Mouse (Mus musculus) heart, postnatal 0 days (tissue): Measurements from ENCODE around the gene Pigl. TPM values are rescaled to one million over a fixed set of nuclear protein-coding genes. Genes with fewer than 3 reads are reported as not detected.
A peak's percentile ranks its signal among the peaks of the same experiment; 100 is the strongest.

Experiments
- ATAC-seq: fragments of 200-750 bp; cut with Nextera tagmentation; 2 replicates; pipeline ENCODE4 v1.8.0; 2017; ENCODE audit warnings: low read depth, moderate number of reproducible peaks, moderate library complexity; ENCODE audit not compliant: insufficient read depth
- DNase-seq: peaks from one replicate; pipeline ENCODE4 v3.0.0-alpha.2; 2016; ENCODE audit warnings: low spot score
- H3K27ac ChIP-seq: fragments of 300-500 bp; sonication (generic); 2 replicates; pipeline ENCODE4 v1.5.1; 2014; ENCODE audit warnings: low read depth, mild to moderate bottlenecking
- H3K27me3 ChIP-seq: fragments of 300-500 bp; sonication (generic); 2 replicates; pipeline ENCODE4 v1.6.1; 2014; ENCODE audit warnings: low read length, mixed read lengths; ENCODE audit not compliant: control insufficient read depth, insufficient read depth
- H3K36me3 ChIP-seq: fragments of 300-500 bp; sonication (generic); replicated peaks from 2 replicates; pipeline ENCODE4 v1.6.1; 2014; ENCODE audit warnings: low read length, mixed read lengths; ENCODE audit not compliant: control insufficient read depth, insufficient read depth
- H3K4me1 ChIP-seq: fragments of 300-500 bp; sonication (generic); 2 replicates; pipeline ENCODE4 v1.6.1; 2014; ENCODE audit warnings: antibody characterized with exemption; ENCODE audit not compliant: control insufficient read depth, insufficient read depth
- H3K4me2 ChIP-seq: fragments of 300-500 bp; sonication (generic); 2 replicates; pipeline ENCODE4 v1.6.1; 2014; ENCODE audit warnings: low read depth, mild to moderate bottlenecking, low read length, moderate library complexity
- H3K4me3 ChIP-seq: fragments of 300-500 bp; sonication (generic); 2 replicates; pipeline ENCODE4 v1.5.1; 2014; ENCODE audit warnings: low read depth, low read length
- H3K9ac ChIP-seq: fragments of 300-500 bp; sonication (generic); replicated peaks from 2 replicates; pipeline ENCODE4 v1.6.1; 2014; ENCODE audit warnings: low read depth, low read length, mixed read lengths
- H3K9me3 ChIP-seq: fragments of 300-500 bp; sonication (generic); replicated peaks from 2 replicates; pipeline ENCODE4 v1.6.1; 2016; ENCODE audit warnings: low read length; ENCODE audit not compliant: control insufficient read depth
- CTCF ChIP-seq: IDR thresholded peaks from 2 replicates; pipeline ENCODE4 v1.5.1; 2016; ENCODE audit warnings: antibody characterized with exemption, control low read depth, low read depth
- EP300 ChIP-seq: IDR thresholded peaks from 2 replicates; pipeline ENCODE4 v1.6.1; 2016; ENCODE audit warnings: antibody characterized with exemption, low read depth
- WGBS: fragments of 180-500 bp; shearing (Covaris S2); extraction: QIAGEN DNeasy Blood & Tissue Kit; methylation state at CpG from one replicate; pipeline ENCODE4 v1.1.7; 2014; 5-methylcytosine and 5-hydroxymethylcytosine counted together
- polyA plus RNA-seq: library from polyadenylated mRNA; unstranded; fragments of >200 nt; fragmentation: Nextera tagmentation; extraction: Ambion mirVana; gene quantifications from 2 replicates; pipeline ENCODE4 v1.2.1, GENCODE M21; 2015
- total RNA-seq: library from RNA; depleted of rRNA; stranded (reverse); fragments of >200 nt; gene quantifications from 2 replicates; pipeline ENCODE4 v1.2.3, GENCODE M21; 2014; ENCODE audit warnings: low replicate concordance

Gene Pigl
- total and polyA plus RNA-seq, 2 experiments from 2014 or later = 4.3 to 5.5 TPM

DNA sequence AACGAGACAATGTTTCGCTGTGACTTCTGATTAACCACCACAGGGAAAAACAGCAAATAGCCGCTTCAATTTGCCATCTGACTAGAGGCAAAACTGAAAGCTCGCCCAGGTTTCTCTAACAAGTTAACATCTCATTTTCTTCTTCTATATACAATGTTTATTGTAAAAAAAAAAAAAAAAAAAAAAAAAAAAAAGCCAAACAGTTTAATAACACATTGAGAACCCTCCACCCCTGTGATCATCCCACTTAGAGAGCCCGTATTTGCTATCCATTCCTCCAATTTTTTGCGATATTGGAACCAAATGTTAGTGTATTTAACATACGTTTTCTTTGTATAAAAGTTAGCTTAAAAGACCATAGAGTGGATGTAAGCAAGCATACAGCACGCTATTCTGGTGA, 78.8 kb downstream of the Pigl start:
- Histone ChIP-seq H3K9ac (no peak overlapping the region), H3K27ac (no peak overlapping the region), H3K4me3 (no peak overlapping the region), H3K27me3 (no peaks in the 10 kb centered on the region), H3K4me2 (peak overlapping the region; percentile 90; the same call in 1 of the 2 replicates), H3K36me3 (no peaks in the 10 kb centered on the region), H3K9me3 (no peaks in the 10 kb centered on the region), H3K4me1 (peaks cover 9% of the 10 kb centered on the region; the same call in 1 of the 2 replicates)
- no peak for DNase-seq
- WGBS = 92% methylated on average over 8 of the region's 8 CpGs
- TF ChIP-seq CTCF = no peak
- TF ChIP-seq EP300 = no peak
- no peak for ATAC-seq

DNA sequence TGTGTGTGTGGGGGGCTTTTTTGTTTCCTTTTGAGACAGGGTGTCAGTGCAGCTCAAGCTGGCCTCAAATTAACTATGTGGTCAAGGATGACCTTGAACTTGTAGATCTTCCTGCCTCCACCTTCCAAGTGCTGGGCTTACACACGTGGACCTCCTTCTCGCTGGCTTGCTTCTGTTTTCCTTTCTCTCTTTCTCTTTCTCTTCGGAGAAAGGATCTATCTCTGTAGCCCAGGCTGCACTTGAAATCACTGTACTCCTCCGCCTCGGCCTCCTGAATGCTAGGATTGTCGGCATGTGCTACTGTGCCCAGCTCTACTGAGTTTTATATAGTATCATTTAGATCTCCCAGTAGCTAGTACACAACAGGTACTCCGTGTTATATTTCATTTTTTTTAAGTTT, 79.3 kb downstream of the Pigl start:
- Histone ChIP-seq H3K9ac (no peak overlapping the region), H3K4me2 (peak overlapping the region; percentile 90; the same call in 1 of the 2 replicates), H3K27me3 (no peaks in the 10 kb centered on the region), H3K36me3 (no peaks in the 10 kb centered on the region), H3K4me1 (peaks cover 9% of the 10 kb centered on the region; the same call in 1 of the 2 replicates), H3K4me3 (0 out of 2 replicates have a peak overlapping the region, but pooled peaks have one; percentile 85), H3K9me3 (no peaks in the 10 kb centered on the region), H3K27ac (no peak overlapping the region)
- no peak for ATAC-seq
- TF ChIP-seq EP300 = no peak
- no peak for TF ChIP-seq CTCF
- WGBS = 50% methylated on average over 7 of the region's 7 CpGs
- peak; percentile 10 for DNase-seq

DNA sequence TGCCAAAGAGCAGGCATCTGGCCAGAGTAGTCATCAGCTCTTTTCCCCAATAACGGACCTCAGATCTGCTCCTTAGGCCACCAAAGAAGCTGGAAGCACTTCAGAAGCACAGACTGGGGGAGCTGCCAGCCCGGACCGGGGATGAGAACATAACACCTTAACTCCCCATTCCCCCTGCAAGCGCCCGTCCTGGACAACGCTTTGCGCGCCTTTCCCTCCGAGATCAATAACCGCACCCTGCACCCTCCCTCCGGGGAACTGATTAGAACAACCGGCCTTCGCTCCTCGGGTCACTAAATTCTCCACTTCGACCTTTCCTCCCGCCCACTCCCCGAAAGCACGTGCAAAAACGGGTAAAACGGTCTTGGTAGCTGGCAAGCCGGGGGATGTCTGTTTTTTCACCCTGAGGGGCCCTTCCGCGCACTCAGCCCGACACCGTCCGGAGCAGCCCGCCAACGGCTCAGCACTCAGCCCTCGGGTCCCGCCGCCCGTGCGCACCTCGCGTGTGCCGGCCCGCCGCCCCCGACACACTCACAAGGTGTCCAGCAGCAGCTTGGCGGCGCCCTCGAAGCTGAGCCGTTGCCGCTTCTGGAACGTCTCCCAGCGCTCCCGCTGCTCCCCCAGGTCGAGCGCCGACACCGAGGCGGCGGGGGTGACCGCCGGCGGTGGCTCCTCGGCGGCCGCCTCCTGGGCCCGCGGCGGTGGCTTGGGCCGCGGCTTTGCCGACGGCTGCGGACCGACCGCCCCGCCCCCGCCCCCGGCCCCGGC, 80.2 kb downstream of the Pigl start:
- peaks cover 9% of the 10 kb centered on the region; the same call in 1 of the 2 replicates for H3K4me1 ChIP-seq
- no peaks in the 10 kb centered on the region for H3K36me3 ChIP-seq
- peak overlapping the region; percentile 90 for H3K9ac ChIP-seq
- no peaks in the 10 kb centered on the region for H3K9me3 ChIP-seq
- WGBS = under 1% methylated on average over 73 of the region's 73 CpGs
- peak overlapping the region; percentile 90 for H3K4me2 ChIP-seq
- H3K27me3 ChIP-seq = no peaks in the 10 kb centered on the region
- peak; percentile 36 for DNase-seq
- H3K4me3 ChIP-seq = peak overlapping the region; percentile 85
- TF ChIP-seq EP300 (no peak), CTCF (no peak)
- H3K27ac ChIP-seq = peak overlapping the region; percentile 72
- peak; percentile 84 for ATAC-seq

DNA sequence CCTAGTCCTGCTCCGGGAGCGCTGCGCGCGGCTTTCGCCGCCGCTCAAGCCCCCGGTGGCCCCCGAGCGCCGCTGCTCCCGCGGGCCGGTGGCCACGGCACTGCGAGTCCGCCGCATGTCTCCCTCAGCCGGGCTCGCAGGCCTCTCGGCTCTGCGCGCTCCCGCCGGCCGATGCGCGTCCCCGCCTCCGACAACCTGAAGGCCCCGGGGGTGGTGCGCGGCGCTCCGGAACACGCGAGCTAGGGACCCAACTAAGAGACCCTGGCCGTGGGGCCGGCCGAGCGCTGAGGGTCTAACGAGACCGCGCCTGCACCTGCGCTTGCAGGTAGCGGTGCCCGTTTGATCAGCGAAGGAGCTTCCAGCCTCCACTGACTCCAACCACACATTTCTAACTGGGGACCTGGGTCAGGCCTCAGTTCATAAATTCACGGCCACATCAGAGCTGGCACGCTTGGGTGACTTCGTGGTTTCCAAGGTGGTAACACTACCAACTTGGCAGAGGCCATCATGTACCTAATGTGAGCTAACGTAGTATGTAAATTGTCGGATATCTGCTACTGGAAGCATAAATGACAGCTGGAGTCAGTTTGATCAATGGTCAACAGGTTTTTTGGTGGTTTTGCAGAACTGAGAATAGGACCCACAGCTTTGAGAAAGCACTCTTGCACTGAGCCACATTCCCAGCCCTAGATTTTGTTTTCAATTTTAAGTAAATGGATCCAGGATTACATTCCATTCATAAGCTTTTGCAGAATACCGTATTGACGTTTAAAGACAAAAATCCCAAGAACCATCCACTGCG, 81.0 kb downstream of the Pigl start, which contains the start of gene Cenpv:
Cenpv (minus strand) TSS at position 173 of the 802 bp plus-strand sequence.
- no peak for TF ChIP-seq EP300
- TF ChIP-seq CTCF = no peak
- DNase-seq (peak; percentile 24), ATAC-seq (peak; percentile 80)

DNA sequence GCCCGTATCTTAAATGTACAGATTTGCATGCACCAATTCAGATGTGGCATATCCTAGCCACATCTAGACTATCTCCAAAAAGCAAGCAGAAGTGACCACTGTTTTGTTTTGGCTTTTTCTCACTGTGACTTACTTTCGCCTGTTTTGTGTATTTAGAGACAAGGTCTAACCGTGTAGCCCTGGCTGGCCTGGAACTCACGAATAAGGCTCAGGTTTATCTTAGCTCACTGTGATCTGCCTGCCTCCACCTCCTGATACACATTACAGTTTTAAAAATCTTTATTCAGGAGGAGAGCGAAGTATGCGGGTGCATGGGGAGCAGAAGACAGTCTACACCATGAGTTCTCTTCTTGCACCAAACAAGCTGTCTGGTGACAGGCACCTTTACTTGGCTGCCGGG, 81.9 kb downstream of the Pigl start:
- no peak overlapping the region for H3K9ac ChIP-seq
- WGBS = 88% methylated on average over 7 of the region's 7 CpGs
- TF ChIP-seq EP300 (no peak), CTCF (no peak)
- DNase-seq (no peak), ATAC-seq (no peak)
- H3K4me2 ChIP-seq = no peak overlapping the region
- no peak overlapping the region for H3K27ac ChIP-seq
- H3K9me3 ChIP-seq = no peaks in the 10 kb centered on the region
- H3K4me3 ChIP-seq = no peak overlapping the region
- H3K27me3 ChIP-seq = no peaks in the 10 kb centered on the region
- H3K4me1 ChIP-seq = peaks cover 9% of the 10 kb centered on the region; the same call in 1 of the 2 replicates
- no peaks in the 10 kb centered on the region for H3K36me3 ChIP-seq

More for the DNA sequence above, 81.0 kb downstream of the Pigl start, which contains the start of gene Cenpv:
- H3K4me3 ChIP-seq = peak within 1 kb of the TSS; percentile 85
- H3K9ac ChIP-seq = peak within 1 kb of the TSS; percentile 90
- no peaks in the 10 kb centered on the region for H3K27me3 ChIP-seq
- H3K27ac ChIP-seq = peak within 1 kb of the TSS; percentile 72
- peaks cover 9% of the 10 kb centered on the region; the same call in 1 of the 2 replicates for H3K4me1 ChIP-seq
- no peaks in the 10 kb centered on the region for H3K36me3 ChIP-seq
- H3K9me3 ChIP-seq = no peaks in the 10 kb centered on the region
- peak within 1 kb of the TSS; percentile 90 for H3K4me2 ChIP-seq
- 7% methylated on average over 55 of the region's 57 CpGs for WGBS
